Mouse (Mus musculus): ENCODE data around the gene Hoxa3.

The Hoxa3 gene

DNA sequence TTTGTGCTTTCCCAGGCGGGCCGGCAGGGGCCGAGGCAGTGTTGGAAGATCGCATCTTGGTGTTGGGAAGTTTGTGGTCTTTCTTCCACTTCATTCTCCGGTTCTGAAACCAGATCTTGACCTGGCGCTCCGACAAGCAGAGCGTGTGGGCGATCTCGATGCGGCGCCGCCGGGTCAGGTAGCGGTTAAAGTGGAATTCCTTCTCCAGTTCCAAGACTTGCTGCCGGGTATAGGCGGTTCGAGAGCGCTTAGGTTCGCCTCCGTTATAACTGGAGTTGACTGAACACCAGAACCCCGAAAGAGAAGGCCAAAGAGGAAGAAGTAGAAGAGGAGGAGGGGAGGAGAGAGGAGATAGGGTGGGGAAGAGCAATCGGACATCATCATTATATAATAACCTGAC lies 22.7 kb downstream of the Hoxa3 start:
- in situ Hi-C loops (cut with MboI, MseI) = no loop called here

DNA sequence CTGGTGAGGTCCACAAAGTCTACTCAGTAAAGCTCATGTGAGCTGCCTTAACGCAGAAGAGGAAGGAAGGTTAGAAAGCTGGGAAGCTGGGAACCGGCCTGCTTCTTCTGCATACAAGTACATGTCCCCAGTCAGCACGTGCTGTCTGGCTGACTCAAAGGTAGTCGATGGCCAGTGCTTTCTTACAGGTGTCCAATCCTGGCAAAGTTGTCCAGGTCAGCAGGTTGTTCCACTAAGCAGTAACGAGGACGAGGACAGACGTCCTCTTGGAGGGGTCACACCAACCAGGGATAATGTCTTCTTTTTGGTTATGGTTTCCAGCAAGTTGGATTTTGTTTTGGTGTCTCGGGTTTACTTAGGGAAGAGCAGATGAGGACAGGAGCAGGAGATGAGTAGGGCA lies 23.2 kb downstream of the Hoxa3 start:
- in situ Hi-C loops (cut with MboI, MseI) = no loop called here

DNA sequence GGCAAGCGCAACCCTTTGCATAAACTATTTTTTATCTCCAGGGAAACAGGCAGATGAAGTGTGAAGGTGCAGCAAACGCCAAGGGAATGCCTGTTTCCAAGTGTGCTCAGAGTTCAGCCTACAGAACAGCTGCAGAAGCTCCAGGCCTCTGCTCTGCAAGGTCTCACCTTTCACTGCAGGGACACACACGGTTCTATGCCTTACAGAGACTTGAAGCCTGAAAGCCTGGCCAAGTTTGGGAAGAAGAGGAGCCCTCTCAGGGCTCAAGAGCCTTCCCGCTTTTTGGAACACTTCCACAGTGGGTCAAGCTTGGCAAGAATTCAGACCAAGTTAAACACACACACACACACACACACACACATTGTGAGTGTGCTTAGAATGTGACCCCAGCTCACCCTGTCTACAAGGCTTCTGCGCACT lies 24.0 kb downstream of the Hoxa3 start:
- in situ Hi-C loops (cut with MboI, MseI) = no loop called here

DNA sequence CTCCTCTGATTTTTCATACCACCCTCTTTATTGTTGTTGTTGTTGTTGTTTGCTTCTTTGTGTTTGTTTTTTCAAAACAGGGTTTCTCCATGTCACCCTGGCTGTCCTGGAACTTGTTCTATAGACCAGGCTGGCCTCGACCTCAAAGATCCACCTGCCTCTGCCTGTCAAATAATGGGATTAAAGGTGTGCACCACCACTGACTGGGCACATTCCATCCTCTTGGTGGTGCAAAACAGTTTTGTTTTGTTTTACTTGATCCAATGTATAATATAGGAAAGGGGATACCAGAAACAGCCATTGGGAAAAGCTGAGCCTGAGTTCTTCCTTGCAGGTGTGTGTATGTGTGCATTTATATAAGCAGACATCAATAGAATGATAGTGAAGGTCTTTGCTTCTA lies 26.6 kb downstream of the Hoxa3 start:
- in situ Hi-C loops (cut with MboI, MseI) = no loop called here

DNA sequence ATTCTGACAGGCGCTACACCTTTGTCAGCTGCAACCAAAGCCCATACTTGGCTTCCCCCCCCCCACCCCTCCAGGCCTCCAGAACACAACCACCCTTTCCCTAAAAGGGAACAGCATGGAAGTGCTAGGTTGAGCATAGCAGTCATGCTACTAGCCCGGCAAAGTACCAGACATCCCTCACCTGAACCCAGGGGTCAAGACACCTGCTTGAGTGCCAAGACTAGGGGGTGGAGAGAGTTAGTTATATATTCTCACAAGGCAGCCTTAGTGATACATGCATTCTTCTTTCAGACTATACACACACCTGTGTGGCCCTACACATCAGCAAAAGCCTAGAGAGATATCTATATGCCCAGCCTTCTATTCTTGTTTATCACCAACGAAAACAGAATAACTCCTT lies 27.3 kb downstream of the Hoxa3 start:
- in situ Hi-C loops (cut with MboI, MseI) = no loop called here

DNA sequence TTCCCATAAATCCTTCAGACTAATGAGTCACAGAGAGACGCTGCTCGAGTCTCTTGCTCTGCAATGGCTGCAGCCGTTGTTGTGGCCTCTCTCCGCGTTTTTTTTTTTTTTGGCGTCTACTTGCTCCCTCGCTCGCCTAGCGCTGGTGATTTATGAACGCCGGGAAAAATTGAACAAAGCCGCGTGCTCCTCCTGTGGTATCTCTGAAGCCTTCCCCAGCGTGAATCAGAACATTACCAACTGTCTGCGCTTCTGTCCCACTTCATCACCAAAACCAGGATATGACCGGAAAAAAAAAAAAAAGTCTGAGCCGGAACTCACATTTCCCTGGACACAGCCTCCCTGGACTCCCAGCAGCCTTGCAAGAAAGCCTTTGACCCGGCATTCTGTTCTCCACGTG lies 27.9 kb downstream of the Hoxa3 start:
- in situ Hi-C loops (cut with MboI, MseI) = no loop called here

DNA sequence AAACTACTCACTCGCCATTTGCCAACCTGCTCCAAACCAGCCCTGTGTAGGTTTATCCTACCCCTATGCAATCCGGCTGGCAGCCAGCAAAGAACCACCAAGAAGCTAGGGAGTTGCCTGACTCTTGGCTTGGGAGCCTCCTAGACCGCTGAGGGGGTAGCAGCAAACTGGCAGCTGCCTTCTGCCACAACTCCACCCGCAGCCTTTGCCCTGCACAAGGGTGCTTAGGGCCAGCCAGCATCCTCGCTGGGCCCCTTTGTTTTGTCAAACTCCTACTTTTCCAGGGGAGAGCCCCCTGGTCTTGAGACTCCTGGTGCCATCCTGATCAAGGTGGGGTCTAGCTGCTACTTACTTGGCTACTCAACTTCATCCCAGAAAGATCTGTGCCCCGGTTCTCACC lies 28.5 kb downstream of the Hoxa3 start:
- in situ Hi-C loops (cut with MboI, MseI) = no loop called here

DNA sequence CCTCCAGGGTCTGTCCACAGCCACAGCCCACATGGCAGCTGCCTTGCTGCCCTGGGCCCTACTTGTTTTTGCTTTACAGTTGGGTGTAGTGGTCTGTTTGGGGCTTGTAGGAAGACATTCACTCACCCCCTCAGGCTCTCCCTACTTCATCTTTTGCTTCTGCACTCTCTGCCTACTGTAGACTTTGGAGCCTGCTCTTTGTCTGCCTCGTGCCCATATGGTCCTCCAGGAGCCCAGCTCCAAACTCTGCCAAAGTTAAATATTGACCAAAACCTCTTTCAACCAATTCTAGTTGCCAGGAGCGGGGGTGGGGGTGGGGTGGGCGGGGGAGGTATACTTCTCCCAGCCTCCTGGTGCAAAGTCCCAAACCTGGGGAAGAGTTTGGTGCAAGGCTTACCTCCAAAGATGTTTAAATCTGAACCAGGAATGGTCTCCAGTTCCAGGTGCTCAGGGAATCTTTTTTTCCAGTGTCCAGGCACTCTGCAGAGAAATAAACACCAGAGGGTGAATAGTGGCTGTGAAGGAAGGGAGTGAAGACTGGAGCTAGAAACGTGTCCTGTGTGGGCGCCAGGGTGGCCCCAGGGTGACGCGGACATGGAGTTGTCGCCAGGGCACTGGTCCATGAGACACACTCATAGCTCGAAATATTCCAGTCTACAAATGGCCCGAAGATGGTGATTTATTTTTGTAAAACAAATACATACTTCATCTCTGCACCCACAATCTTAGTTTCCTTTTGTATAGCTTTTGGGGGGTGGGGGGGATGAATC lies 29.6 kb downstream of the Hoxa3 start:
- in situ Hi-C loops (cut with MboI, MseI) = no loop called here

DNA sequence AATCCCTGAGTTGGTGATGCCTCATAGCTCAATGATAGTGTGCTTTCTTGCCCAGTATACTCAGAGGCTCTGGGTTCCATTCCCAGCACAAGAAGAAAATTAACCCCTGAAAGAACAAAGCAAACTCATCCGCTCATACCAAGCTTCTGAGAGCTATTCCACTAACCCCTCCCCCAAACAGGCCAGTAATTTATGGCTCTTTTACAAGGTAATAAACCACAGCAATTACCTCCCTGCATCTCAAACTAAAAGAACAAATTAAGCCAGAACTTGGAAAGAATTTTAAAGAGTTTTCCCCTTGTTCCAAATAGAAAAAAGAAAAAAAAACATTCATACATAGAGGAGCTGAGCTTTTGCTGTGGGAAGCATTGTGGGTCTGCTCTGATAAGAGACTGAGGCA lies 30.3 kb downstream of the Hoxa3 start:
- in situ Hi-C loops (cut with MboI, MseI) = no loop called here

DNA sequence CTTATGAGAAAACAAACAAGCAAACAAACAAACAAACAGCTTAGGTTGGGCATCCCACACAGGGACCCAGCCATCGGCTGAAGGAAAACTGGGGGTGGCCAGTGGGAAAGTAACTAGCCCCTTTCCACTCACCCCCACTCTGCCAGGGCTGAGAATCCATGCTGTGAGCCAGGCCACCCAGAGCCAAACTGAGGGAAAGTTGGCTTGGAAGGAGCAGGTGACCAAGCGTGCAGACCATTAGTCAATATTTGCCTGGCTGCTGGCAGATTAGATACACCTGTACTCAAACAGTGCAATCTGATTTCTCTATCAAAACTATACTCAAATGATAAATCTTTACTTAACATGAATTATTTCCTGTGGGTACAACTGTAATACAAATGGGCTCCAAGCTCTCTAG lies 31.1 kb downstream of the Hoxa3 start:
- in situ Hi-C loops (cut with MboI, MseI) = no loop called here

DNA sequence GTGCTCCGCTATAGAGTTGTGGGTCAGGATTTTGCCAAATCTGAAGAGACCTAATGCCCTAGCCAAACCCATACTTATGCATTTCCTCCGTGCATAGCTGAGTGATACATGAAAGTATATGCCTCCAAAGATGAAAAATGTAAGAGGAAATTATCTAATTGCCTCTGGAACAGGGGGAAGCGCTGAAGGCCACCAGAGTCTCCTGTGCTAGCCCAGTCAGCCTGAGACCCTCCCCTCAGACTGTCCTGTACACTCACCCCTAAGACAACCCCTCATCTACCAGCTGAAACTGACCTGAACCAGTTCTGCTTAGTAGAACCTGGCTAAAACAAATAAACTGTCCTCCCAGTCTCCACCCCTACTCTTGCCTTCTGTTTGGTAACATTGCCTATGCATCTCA lies 32.4 kb downstream of the Hoxa3 start:
- in situ Hi-C loops (cut with MboI, MseI) = no loop called here

DNA sequence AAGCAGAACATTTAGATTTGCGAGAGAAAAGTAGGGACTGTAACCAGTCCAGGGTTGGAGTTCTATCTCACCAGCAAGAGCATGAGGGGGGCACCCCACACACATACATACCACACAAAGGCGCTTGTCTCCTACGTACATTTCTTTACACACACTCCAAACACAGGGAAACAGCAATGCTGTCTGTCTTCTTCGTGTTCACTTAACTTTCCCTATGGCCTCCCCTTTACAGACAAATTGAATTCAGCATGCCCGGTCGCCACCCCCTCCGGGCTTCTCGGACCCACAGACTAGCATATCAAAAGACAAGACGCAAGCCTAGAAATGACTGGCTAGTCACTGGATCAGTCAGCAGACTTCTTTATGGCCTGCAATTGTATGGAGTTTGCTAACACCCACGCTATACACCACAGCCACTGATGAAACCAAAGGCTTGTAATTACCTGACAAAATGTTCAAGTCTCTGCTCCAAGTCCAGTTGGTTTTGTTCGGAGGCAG lies 32.9 kb downstream of the Hoxa3 start:
- in situ Hi-C loops (cut with MboI, MseI) = no loop called here

DNA sequence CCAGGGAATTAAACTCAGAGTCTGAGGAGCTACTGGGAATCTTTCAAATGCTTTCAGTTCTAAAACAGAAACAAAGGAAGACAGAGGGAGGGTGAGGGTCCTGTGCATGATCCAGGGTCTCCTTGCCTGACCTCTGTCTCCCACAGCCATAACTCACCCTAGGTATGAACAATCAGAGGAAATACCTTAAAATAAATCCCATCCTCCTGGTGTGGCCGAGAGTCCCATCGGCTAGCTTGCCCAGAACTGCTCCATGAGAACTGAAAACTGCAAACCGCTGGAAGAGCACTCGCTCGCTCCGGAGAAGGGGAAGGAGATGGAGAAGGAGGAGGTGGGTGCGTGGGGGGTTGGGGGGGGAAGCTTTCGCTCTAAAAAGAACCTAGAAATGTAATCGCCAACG lies 33.4 kb downstream of the Hoxa3 start:
- in situ Hi-C loops (cut with MboI, MseI) = loop anchor here in 1 of 2 experiments (10.0 kb wide), 1 partner anchor 1125 kb away; no protein-coding TSS in a partner anchor

DNA sequence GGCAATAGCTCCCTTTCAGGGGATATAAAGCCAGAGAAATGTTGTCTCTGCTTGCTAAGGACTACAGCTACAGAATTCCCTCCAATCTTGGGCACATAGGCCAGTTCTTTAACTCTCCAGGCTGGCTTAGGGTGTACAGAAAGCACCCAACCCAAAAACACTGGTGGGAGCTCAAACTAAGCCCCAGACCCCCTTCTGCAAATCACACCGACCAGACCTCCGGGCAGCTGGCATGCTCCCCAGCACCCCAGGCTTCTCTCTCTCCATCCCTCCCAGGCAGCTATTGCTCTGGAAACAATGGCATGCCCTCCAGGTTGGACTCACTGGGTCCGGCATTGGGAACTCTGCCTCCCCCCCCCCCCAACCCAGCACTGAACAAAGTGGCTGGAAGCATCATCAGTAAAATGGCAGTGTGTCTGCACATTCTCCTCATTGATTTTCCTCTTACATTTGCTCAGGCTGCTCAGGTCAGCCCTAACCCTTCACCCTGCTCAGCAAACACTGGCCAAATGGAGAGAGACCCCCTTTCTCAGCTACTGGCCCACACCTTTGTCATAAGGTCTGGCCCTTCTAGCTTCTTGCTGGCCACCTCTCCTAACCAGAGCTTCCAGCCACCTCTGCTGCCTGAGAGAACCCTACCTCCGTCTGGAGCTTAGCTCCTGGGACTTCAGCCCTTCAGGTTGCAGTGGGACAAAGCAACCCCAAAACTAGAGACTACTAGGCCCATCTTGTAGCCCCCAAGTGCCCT lies 34.0 kb downstream of the Hoxa3 start:
- in situ Hi-C loops (cut with MboI, MseI) = loop anchor here in 1 of 2 experiments (10.0 kb wide), 1 partner anchor 1126 kb away; no protein-coding TSS in a partner anchor

DNA sequence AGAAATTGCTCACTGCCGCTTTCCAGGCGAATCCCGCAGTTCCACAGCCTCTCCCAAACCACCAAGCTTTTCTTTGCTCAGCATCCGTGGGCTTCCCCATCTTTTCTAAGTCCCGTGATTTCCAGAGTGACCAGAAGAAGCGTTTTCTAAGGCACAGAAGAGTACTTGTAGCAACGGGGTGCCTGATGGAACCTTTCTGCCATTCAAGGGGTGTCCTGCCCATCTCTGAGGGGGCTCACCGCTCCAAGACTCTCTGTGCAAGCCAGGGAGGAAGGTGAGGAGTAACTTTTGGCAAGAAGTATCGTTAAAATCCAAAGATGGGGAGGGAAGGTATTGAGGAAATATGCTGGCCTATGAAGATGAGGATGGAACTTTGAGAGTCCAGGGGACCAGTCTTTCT lies 35.3 kb downstream of the Hoxa3 start:
- in situ Hi-C loops (cut with MboI, MseI) = loop anchor here in 1 of 2 experiments (10.0 kb wide), 1 partner anchor 1127 kb away; no protein-coding TSS in a partner anchor

DNA sequence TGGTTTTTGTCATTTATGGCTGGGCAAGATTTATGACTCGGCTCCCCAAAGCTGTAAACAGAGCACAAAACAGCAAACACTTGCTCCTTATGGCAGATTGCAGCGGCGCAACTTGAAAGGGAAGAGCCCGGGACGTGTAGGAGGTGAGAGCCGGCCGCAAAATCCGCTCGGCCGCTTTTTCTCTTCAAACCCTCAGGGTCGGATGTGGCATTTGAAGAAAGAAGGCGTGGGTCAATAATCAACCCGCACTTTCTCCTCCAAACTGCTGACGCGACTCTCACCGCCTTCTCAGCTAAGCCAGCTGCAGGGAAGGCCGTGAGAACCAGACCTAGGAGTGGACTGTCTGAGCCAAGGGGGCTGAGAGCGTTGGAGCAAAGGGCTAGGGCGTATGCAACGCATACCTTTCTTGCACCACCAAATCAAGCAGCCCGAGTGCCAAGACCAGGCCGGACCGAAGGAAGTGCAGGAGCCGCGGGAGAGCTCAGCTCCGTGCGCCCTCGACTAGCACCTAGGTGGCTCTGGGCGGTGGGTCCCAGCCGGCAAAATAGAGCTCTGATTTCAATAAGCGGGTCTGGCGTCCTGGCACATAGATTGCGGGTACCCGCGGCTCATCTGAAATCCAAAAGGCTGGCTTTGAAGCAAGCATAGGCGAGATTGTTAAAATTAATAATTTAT lies 35.9 kb downstream of the Hoxa3 start, which contains the start of gene 5730596B20Rik:
Gene 5730596B20Rik (plus strand): TSS at position 438 of the 675 bp plus-strand sequence.
- in situ Hi-C loops (cut with MboI, MseI) = loop anchor here in 1 of 2 experiments (10.0 kb wide), 1 partner anchor 1128 kb away; no protein-coding TSS in a partner anchor

DNA sequence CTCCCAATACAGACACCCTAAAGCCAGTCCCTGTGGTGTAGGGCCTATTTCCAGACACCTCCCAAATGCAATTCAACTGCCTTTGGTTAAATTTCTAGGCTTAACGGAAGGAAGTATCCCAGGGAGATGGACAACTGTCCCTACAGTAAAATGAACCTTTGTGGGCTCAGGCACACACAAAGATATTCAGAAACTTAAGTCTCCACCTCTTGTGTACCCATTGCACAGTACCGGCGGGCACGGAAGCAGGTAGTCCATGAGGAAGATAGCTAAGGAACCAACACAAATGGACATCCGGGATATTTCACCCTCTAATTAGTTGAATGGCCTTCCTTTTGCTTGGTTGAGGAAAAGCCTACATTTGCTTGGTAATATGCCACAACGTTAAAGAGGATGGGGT lies 36.7 kb downstream of the Hoxa3 start:
- in situ Hi-C loops (cut with MboI, MseI) = loop anchor here in 1 of 2 experiments (10.0 kb wide), 1 partner anchor 1128 kb away; no protein-coding TSS in a partner anchor

DNA sequence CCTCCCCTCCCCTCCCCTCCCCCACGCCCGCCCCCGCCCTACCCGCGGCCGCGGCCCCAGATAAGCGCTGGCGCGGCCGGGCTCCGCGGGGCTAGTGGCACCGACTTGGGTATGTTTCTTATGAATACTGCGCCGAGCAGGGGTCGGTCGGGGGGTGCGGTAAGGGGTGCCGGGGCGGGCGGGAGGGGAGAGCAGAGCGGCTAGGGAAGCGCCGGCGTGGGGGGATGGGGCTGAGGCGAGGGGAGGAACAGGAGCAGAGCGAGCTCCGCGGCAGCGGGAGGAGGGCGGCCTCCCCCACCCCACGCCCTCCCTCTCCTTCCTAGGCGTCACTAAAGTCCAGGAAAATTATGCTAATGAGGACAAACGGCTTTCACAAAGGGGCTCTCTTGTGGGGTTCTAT lies 37.3 kb downstream of the Hoxa3 start:
- in situ Hi-C loops (cut with MboI, MseI) = loop anchor here in 1 of 2 experiments (10.0 kb wide), 1 partner anchor 1129 kb away; no protein-coding TSS in a partner anchor

DNA sequence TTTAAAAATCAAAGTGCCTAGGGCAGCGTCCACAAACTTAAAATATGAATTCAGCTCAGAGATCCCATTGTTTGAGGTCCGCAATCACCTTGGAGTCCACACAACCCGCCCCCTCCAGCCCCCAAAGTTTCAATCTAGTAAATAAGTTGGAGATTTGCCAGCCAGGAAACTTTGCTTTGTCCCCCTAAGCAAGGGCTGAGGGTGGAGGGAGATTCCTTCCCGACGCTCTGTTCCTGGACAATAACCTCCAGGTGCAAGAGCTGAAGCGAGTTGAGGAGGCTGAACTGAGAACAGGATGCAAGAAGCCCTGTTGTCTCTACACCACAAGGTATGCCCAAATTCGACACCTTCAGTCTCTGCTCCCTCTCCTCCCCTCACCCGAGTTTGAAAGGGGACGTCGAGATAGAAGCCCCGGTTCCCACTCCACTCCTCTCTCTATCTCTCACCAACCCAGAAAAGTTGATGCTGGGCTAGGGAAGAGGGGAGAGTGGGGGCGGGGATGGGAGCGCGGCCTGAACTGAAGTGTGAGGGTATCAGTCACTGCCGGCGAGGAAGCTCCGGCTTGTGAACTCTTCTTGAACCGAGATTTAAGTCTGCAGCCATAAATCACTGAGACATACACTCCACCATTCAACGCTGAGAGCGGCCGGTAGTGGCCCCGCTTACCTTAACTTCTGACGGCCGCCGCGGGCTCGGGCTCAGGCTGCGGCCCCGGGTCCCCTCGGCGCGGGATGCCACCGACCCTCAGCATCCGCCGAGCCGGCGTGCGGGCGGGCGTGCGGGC lies 38.0 kb downstream of the Hoxa3 start:
- in situ Hi-C loops (cut with MboI, MseI) = loop anchor here in 1 of 2 experiments (10.0 kb wide), 1 partner anchor 1130 kb away; no protein-coding TSS in a partner anchor

DNA sequence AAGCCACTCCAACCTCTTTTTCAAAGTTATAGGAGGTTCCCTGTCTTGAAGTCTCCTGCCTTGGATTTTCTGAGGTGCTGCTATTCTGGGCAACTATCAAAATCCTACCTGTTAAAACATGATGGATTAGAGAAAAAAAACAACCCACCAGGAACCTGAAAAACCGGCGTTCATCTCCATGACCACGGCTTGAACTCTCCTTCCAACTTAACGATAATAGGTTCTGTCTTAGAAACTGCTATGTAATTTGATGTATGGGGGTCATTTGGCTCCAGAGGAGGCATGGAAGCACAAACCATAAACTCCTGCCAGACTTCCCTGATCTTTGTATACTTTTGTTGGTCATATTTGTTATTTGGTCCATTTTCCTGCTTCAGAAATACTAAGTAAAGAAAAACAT lies 39.5 kb downstream of the Hoxa3 start:
- in situ Hi-C loops (cut with MboI, MseI) = loop anchor here in 1 of 2 experiments (10.0 kb wide), 1 partner anchor 1131 kb away; no protein-coding TSS in a partner anchor

DNA sequence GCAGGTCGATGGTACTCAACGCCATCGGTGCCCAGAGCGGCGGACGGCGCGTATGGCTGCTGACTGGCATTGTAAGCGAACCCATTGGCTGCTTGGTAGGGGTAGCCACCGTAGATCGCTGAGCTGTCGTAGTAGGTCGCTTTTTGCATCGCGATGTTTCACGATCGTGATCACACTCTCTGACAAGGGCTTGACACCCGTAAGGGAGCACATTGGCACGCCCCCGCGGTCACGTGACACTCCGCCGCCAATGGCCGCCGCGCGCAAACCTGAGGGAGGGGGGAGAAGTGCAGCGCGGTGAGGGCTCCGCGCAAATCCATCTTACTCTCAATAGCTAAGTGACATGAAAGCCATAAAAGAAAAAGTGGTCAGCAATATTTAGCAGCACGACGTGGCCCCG lies 40.6 kb downstream of the Hoxa3 start:
- in situ Hi-C loops (cut with MboI, MseI) = loop anchor here in 1 of 2 experiments (10.0 kb wide), 1 partner anchor 1132 kb away; no protein-coding TSS in a partner anchor

Data from T-helper 17 cell (primary cell).